Mouse (Mus musculus): Measurements from ENCODE around the gene Gucy2d. TPM values are rescaled to one million over a fixed set of nuclear protein-coding genes. Genes with fewer than 3 reads are reported as not detected.

Gene Gucy2d
- polyA plus RNA-seq, 1 experiment from 2014 or later = not detected

- no peaks in the 10 kb centered on the region for H3K27me3 ChIP-seq (ENCODE audit: control insufficient read depth, insufficient read depth, low read length)
- no peak overlapping the region; the same call in 1 of the 2 replicates for H3K9ac ChIP-seq (ENCODE audit: low read depth, low read length)
- peaks cover 39% of the 10 kb centered on the region for H3K4me1 ChIP-seq (ENCODE audit: control insufficient read depth, insufficient read depth, low read length)
- peak overlapping the region; percentile 86 for H3K4me2 ChIP-seq (replicated peaks; ENCODE audit: low read depth, low read length)
- H3K36me3 ChIP-seq (ENCODE audit: control insufficient read depth, insufficient read depth, low read length) = peaks cover 4% of the 10 kb centered on the region; the same call in 1 of the 2 replicates
- H3K9me3 ChIP-seq (ENCODE audit: control insufficient read depth, low read length) = no peaks in the 10 kb centered on the region
- peak overlapping the region; percentile 43 for H3K4me3 ChIP-seq (ENCODE audit: low read length)
- H3K27ac ChIP-seq (ENCODE audit: low read depth, low read length) = no peak overlapping the region
- no peak for ATAC-seq (ENCODE audit: low FRiP score, low TSS enrichment)
- WGBS = 91% methylated on average over 6 of the region's 6 CpGs
These were observed 50.7 kb downstream of the Gucy2d start for GRCm38 (mm10) chr7:98490911-98491310.

GRCm38 (mm10) chr7:98491451-98492200 lies 51.4 kb downstream of the Gucy2d start:
- ATAC-seq (ENCODE audit: low FRiP score, low TSS enrichment) = no peak
- H3K36me3 ChIP-seq (ENCODE audit: control insufficient read depth, insufficient read depth, low read length) = peaks cover 4% of the 10 kb centered on the region; the same call in 1 of the 2 replicates
- 67% methylated on average over 9 of the region's 9 CpGs for WGBS
- H3K27me3 ChIP-seq (ENCODE audit: control insufficient read depth, insufficient read depth, low read length) = no peaks in the 10 kb centered on the region
- H3K9ac ChIP-seq (ENCODE audit: low read depth, low read length) = 0 out of 2 replicates have a peak overlapping the region, but pooled peaks have one; percentile 28
- H3K4me3 ChIP-seq (ENCODE audit: low read length) = peak overlapping the region; percentile 43; the same call in 1 of the 2 replicates
- H3K4me2 ChIP-seq (replicated peaks; ENCODE audit: low read depth, low read length) = peak overlapping the region; percentile 86
- H3K9me3 ChIP-seq (ENCODE audit: control insufficient read depth, low read length) = no peaks in the 10 kb centered on the region
- no peak overlapping the region for H3K27ac ChIP-seq (ENCODE audit: low read depth, low read length)
- H3K4me1 ChIP-seq (ENCODE audit: control insufficient read depth, insufficient read depth, low read length) = peaks cover 34% of the 10 kb centered on the region

GRCm38 (mm10) chr7:98492331-98492730 lies 52.1 kb downstream of the Gucy2d start:
- ATAC-seq (ENCODE audit: low FRiP score, low TSS enrichment) = no peak
- Histone ChIP-seq H3K4me1 (ENCODE audit: control insufficient read depth, insufficient read depth, low read length) (peaks cover 33% of the 10 kb centered on the region), H3K4me2 (replicated peaks; ENCODE audit: low read depth, low read length) (peak overlapping the region; percentile 86), H3K4me3 (ENCODE audit: low read length) (no peak overlapping the region), H3K9ac (ENCODE audit: low read depth, low read length) (0 out of 2 replicates have a peak overlapping the region, but pooled peaks have one; percentile 28), H3K36me3 (ENCODE audit: control insufficient read depth, insufficient read depth, low read length) (peaks cover 4% of the 10 kb centered on the region; the same call in 1 of the 2 replicates), H3K27ac (ENCODE audit: low read depth, low read length) (no peak overlapping the region), H3K27me3 (ENCODE audit: control insufficient read depth, insufficient read depth, low read length) (no peaks in the 10 kb centered on the region), H3K9me3 (ENCODE audit: control insufficient read depth, low read length) (no peaks in the 10 kb centered on the region)
- 65% methylated on average over 5 of the region's 5 CpGs for WGBS

- Histone ChIP-seq H3K4me3 (ENCODE audit: low read length) (no peak overlapping the region), H3K27me3 (ENCODE audit: control insufficient read depth, insufficient read depth, low read length) (no peaks in the 10 kb centered on the region), H3K36me3 (ENCODE audit: control insufficient read depth, insufficient read depth, low read length) (peaks cover 6% of the 10 kb centered on the region; the same call in 1 of the 2 replicates), H3K9me3 (ENCODE audit: control insufficient read depth, low read length) (no peaks in the 10 kb centered on the region), H3K4me2 (replicated peaks; ENCODE audit: low read depth, low read length) (no peak overlapping the region), H3K9ac (ENCODE audit: low read depth, low read length) (no peak overlapping the region), H3K27ac (ENCODE audit: low read depth, low read length) (no peak overlapping the region), H3K4me1 (ENCODE audit: control insufficient read depth, insufficient read depth, low read length) (peaks cover 33% of the 10 kb centered on the region)
- no peak for ATAC-seq (ENCODE audit: low FRiP score, low TSS enrichment)
- 58% methylated on average over 2 of the region's 2 CpGs for WGBS
These were observed 53.1 kb downstream of the Gucy2d start for GRCm38 (mm10) chr7:98493307-98493706.

- ATAC-seq (ENCODE audit: low FRiP score, low TSS enrichment) = no peak
- no peaks in the 10 kb centered on the region for H3K27me3 ChIP-seq (ENCODE audit: control insufficient read depth, insufficient read depth, low read length)
- peaks cover 30% of the 10 kb centered on the region for H3K4me1 ChIP-seq (ENCODE audit: control insufficient read depth, insufficient read depth, low read length)
- no peak overlapping the region for H3K4me3 ChIP-seq (ENCODE audit: low read length)
- no peak overlapping the region for H3K27ac ChIP-seq (ENCODE audit: low read depth, low read length)
- 70% methylated on average over 18 of the region's 18 CpGs for WGBS
- peaks cover 7% of the 10 kb centered on the region for H3K36me3 ChIP-seq (ENCODE audit: control insufficient read depth, insufficient read depth, low read length)
- no peak overlapping the region for H3K4me2 ChIP-seq (replicated peaks; ENCODE audit: low read depth, low read length)
- H3K9ac ChIP-seq (ENCODE audit: low read depth, low read length) = no peak overlapping the region
- no peaks in the 10 kb centered on the region for H3K9me3 ChIP-seq (ENCODE audit: control insufficient read depth, low read length)
These were observed 53.8 kb downstream of the Gucy2d start for GRCm38 (mm10) chr7:98493901-98494480.

GRCm38 (mm10) chr7:98495591-98495990 lies 55.4 kb downstream of the Gucy2d start:
- 84% methylated on average over 1 of the region's 1 CpGs for WGBS
- Histone ChIP-seq H3K9ac (ENCODE audit: low read depth, low read length) (no peak overlapping the region), H3K4me2 (replicated peaks; ENCODE audit: low read depth, low read length) (no peak overlapping the region), H3K27ac (ENCODE audit: low read depth, low read length) (no peak overlapping the region), H3K4me1 (ENCODE audit: control insufficient read depth, insufficient read depth, low read length) (peaks cover 26% of the 10 kb centered on the region), H3K4me3 (ENCODE audit: low read length) (no peak overlapping the region), H3K9me3 (ENCODE audit: control insufficient read depth, low read length) (no peaks in the 10 kb centered on the region), H3K36me3 (ENCODE audit: control insufficient read depth, insufficient read depth, low read length) (peaks cover 19% of the 10 kb centered on the region), H3K27me3 (ENCODE audit: control insufficient read depth, insufficient read depth, low read length) (no peaks in the 10 kb centered on the region)
- ATAC-seq (ENCODE audit: low FRiP score, low TSS enrichment) = no peak

- Histone ChIP-seq H3K27ac (ENCODE audit: low read depth, low read length) (no peak overlapping the region), H3K9ac (ENCODE audit: low read depth, low read length) (no peak overlapping the region), H3K36me3 (ENCODE audit: control insufficient read depth, insufficient read depth, low read length) (peaks cover 19% of the 10 kb centered on the region), H3K9me3 (ENCODE audit: control insufficient read depth, low read length) (no peaks in the 10 kb centered on the region), H3K4me1 (ENCODE audit: control insufficient read depth, insufficient read depth, low read length) (peaks cover 20% of the 10 kb centered on the region), H3K4me3 (ENCODE audit: low read length) (no peak overlapping the region), H3K4me2 (replicated peaks; ENCODE audit: low read depth, low read length) (no peak overlapping the region), H3K27me3 (ENCODE audit: control insufficient read depth, insufficient read depth, low read length) (no peaks in the 10 kb centered on the region)
- WGBS = 66% methylated on average over 5 of the region's 5 CpGs
- ATAC-seq (ENCODE audit: low FRiP score, low TSS enrichment) = no peak
These were observed 57.2 kb downstream of the Gucy2d start for GRCm38 (mm10) chr7:98497451-98497850.

- Histone ChIP-seq H3K27me3 (ENCODE audit: control insufficient read depth, insufficient read depth, low read length) (no peaks in the 10 kb centered on the region), H3K36me3 (ENCODE audit: control insufficient read depth, insufficient read depth, low read length) (peaks cover 19% of the 10 kb centered on the region), H3K27ac (ENCODE audit: low read depth, low read length) (no peak overlapping the region), H3K4me2 (replicated peaks; ENCODE audit: low read depth, low read length) (no peak overlapping the region), H3K9ac (ENCODE audit: low read depth, low read length) (no peak overlapping the region), H3K4me3 (ENCODE audit: low read length) (no peak overlapping the region), H3K9me3 (ENCODE audit: control insufficient read depth, low read length) (no peaks in the 10 kb centered on the region), H3K4me1 (ENCODE audit: control insufficient read depth, insufficient read depth, low read length) (peaks cover 26% of the 10 kb centered on the region)
- ATAC-seq (ENCODE audit: low FRiP score, low TSS enrichment) = no peak
- 94% methylated on average over 12 of the region's 12 CpGs for WGBS
These were observed 57.9 kb downstream of the Gucy2d start for GRCm38 (mm10) chr7:98498101-98498500.

All from kidney, embryonic 14.5 days (tissue).